Mouse (Mus musculus): ENCODE measurements at regions not wholly inside any gene's neighbourhood (a gene's known extent, or its start where the extent isn't known, plus 50 kb on each side); places are given as distances from the start of the nearest gene placed in this dataset.

DNA sequence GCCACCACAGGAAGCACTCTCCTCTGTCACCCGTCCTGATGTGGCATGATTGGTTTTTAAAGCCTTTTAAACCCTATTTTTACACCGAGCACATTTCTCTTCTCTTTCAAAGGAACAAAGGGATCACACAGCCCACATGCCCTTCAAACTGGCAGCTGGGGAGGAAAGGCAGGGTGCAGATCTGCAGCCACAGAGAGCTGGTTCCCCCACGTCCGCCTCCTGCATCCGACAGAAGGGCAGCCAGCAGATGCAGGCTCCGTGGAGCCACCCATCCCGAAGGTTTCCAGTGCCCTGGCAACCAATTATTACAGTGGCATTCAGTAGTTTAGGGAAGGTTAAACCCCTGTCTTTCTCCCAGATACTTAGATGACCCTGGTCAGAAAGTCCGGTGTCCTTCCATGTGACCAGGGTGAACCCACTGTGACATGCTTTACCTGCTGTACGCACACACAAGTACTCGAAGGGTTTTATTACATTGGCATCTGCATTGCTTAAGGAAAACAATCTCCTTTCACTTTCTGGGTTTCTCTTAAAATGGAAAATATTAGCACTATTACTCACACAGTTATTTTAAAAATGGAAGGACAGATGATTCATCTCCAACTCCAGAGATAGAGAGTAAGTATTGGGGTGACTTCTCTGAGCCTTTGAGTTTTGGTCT lies 156.7 kb upstream of the Ubl3 start:
- H3K27ac ChIP-seq (ENCODE audit: low read depth): no peak overlapping the region
- DNase-seq: no peak
- WGBS (ENCODE audit: insufficient replicate concordance): 39% methylated on average over 10 of the region's 10 CpGs

DNA sequence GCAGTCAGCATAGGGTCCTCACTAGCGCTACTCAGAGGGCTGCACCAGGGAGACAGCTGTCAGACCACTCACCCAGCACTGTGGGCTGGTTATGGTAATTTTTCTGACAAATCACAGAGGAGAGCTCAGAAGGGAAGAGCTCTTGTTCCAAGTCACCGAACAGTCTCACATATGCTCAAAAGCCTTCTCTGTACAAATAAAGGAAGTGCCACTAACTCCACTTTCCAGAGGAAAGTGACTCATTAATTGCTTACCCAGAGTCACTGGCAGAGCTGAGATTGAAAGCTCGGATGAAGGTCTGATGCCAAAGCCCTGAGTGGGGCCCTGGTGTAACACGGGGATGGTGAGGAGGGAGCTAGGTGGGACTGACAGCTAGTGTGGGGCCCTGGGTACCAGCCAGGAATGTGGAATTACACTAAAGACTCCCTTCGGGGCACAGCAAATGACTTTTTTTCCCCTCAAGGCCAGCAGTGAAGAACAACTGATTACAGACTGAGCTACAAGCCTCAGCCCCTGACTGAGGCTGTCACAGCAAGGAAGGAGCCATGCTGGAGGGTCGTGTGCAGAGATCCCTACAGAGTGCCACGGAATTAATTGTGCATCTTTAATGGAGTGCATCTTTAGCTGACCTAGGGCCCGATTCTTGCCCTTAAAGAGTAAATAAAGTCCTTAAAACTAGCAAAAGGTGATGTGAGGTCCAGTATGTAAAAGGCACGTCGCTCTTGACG lies 155.6 kb upstream of the Ubl3 start:
- no peak overlapping the region for H3K4me3 ChIP-seq (ENCODE audit: low read depth, low read length)
- no peak for ATAC-seq
- no peak overlapping the region for H3K4me2 ChIP-seq (ENCODE audit: low read depth, low read length)

More for the DNA sequence above, 156.7 kb upstream of the Ubl3 start:
- no peak for TF ChIP-seq EP300 (IDR thresholded peaks at IDR 0.05; ENCODE audit: low read depth)
- Histone ChIP-seq H3K4me1 (ENCODE audit: insufficient read depth) (no peaks in the 10 kb centered on the region; the same call in 1 of the 2 replicates), H3K27me3 (ENCODE audit: insufficient read depth, low read length) (no peaks in the 10 kb centered on the region), H3K4me2 (ENCODE audit: low read depth, low read length) (no peak overlapping the region), H3K36me3 (replicated peaks; ENCODE audit: insufficient read depth, low read length) (no peaks in the 10 kb centered on the region), H3K4me3 (ENCODE audit: low read depth, low read length) (no peak overlapping the region), H3K9me3 (ENCODE audit: low read length) (no peaks in the 10 kb centered on the region), H3K9ac (replicated peaks) (no peak overlapping the region)
- ATAC-seq: no peak

DNA sequence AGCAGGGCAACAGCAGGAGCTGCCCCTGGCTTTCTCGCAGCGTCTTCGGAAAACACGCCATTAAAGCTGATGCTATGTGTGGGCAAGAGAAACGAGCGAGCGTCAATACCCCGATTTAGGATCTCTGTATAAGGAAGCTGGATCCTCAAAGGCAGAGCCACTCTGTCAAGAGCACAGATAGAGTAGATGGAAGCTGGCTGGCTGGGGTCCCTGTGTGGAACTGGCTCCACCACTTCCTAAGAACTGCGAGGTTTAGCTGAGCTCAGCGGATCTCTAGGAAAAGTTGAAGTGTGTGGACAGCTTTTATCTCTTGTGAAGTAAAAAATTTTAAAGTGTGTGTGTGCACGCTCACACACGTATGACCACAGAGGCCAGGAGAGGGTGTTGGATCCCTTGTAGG lies 154.7 kb upstream of the Ubl3 start:
- Histone ChIP-seq H3K36me3 (replicated peaks; ENCODE audit: insufficient read depth, low read length) (no peaks in the 10 kb centered on the region), H3K9ac (replicated peaks) (no peak overlapping the region), H3K4me1 (ENCODE audit: insufficient read depth) (no peaks in the 10 kb centered on the region; the same call in 1 of the 2 replicates), H3K27me3 (ENCODE audit: insufficient read depth, low read length) (no peaks in the 10 kb centered on the region), H3K27ac (ENCODE audit: low read depth) (no peak overlapping the region), H3K4me3 (ENCODE audit: low read depth, low read length) (no peak overlapping the region), H3K9me3 (ENCODE audit: low read length) (no peaks in the 10 kb centered on the region), H3K4me2 (ENCODE audit: low read depth, low read length) (no peak overlapping the region)
- no peak for ATAC-seq
- WGBS (ENCODE audit: insufficient replicate concordance): 70% methylated on average over 12 of the region's 12 CpGs
- no peak for DNase-seq
- TF ChIP-seq CTCF (IDR thresholded peaks at IDR 0.05; ENCODE audit: low read depth) (no peak), EP300 (IDR thresholded peaks at IDR 0.05; ENCODE audit: low read depth) (no peak)

More for the DNA sequence above, 155.6 kb upstream of the Ubl3 start:
- TF ChIP-seq CTCF (IDR thresholded peaks at IDR 0.05; ENCODE audit: low read depth): no peak
- no peak for TF ChIP-seq EP300 (IDR thresholded peaks at IDR 0.05; ENCODE audit: low read depth)
- no peak overlapping the region for H3K9ac ChIP-seq (replicated peaks)
- H3K4me1 ChIP-seq (ENCODE audit: insufficient read depth): no peaks in the 10 kb centered on the region; the same call in 1 of the 2 replicates
- WGBS (ENCODE audit: insufficient replicate concordance): 36% methylated on average over 11 of the region's 11 CpGs
- peak overlapping the region; percentile 16; the same call in 1 of the 2 replicates for H3K27ac ChIP-seq (ENCODE audit: low read depth)
- no peaks in the 10 kb centered on the region for H3K27me3 ChIP-seq (ENCODE audit: insufficient read depth, low read length)
- H3K9me3 ChIP-seq (ENCODE audit: low read length): no peaks in the 10 kb centered on the region
- no peak for DNase-seq
- H3K36me3 ChIP-seq (replicated peaks; ENCODE audit: insufficient read depth, low read length): no peaks in the 10 kb centered on the region

DNA sequence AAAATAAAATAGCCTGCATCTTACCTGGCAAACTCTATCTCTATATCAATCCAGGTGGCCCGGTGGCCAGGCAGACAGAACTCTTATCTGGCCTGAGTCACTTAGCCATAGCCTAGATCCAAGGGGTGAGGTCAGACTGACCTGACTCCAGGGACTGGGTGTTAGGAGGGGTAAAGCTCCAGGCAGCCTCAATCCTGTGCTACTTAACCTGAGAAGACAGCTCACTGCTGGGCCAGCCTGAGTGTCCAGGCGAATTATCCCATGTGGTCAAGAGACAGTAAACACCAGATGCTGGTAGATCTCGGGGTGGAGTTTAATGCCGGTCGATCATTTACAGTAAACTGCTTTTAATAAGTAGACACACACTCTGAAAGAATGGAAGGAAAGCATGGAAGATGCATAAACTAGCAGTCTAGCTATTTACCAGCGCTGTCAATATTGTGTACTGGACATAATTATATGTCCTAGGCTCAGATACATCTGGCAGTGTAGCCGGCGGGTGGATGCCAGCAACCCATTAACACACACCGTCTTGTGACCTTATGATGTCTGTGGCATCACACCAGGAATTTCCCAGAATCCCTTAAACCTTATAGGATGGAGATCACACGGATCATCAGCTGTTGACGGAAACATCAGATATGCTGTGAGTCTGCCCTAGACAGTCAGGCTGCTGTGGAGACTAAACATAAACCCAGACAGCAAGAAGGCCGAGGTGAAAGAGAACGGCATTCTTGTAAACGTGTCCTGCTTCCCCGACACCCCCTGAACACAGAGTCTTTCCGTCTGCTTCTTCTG lies 153.9 kb upstream of the Ubl3 start:
- Histone ChIP-seq H3K9ac (replicated peaks) (no peak overlapping the region), H3K27ac (ENCODE audit: low read depth) (no peak overlapping the region), H3K4me1 (ENCODE audit: insufficient read depth) (peaks cover 4% of the 10 kb centered on the region; the same call in 1 of the 2 replicates), H3K4me3 (ENCODE audit: low read depth, low read length) (no peak overlapping the region), H3K4me2 (ENCODE audit: low read depth, low read length) (no peak overlapping the region), H3K27me3 (ENCODE audit: insufficient read depth, low read length) (no peaks in the 10 kb centered on the region), H3K36me3 (replicated peaks; ENCODE audit: insufficient read depth, low read length) (no peaks in the 10 kb centered on the region), H3K9me3 (ENCODE audit: low read length) (no peaks in the 10 kb centered on the region)
- ATAC-seq: no peak
- DNase-seq: no peak
- TF ChIP-seq EP300 (IDR thresholded peaks at IDR 0.05; ENCODE audit: low read depth): no peak
- no peak for TF ChIP-seq CTCF (IDR thresholded peaks at IDR 0.05; ENCODE audit: low read depth)
- WGBS (ENCODE audit: insufficient replicate concordance): 80% methylated on average over 16 of the region's 16 CpGs

DNA sequence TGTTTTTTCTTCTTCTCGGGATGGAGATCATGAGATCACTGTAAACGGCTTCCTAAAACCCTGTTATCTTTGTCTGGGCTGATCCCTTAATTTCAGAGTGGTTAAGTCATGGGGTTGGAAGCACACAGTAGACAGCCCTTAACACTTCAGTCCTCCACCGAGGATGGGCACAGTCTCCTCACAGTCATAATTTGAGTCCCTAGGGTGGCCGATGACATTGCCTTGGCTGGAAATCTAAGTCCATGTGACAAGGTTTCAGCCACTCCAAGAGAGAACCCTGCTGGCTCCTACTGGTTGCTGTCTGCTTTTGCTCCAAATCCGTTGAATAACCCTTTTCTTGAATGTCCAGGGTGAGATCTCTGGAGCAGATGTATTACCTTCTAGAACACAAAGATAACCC lies 152.2 kb upstream of the Ubl3 start:
- 54% methylated on average over 5 of the region's 5 CpGs for WGBS (ENCODE audit: insufficient replicate concordance)
- TF ChIP-seq EP300 (IDR thresholded peaks at IDR 0.05; ENCODE audit: low read depth): no peak
- TF ChIP-seq CTCF (IDR thresholded peaks at IDR 0.05; ENCODE audit: low read depth): no peak

DNA sequence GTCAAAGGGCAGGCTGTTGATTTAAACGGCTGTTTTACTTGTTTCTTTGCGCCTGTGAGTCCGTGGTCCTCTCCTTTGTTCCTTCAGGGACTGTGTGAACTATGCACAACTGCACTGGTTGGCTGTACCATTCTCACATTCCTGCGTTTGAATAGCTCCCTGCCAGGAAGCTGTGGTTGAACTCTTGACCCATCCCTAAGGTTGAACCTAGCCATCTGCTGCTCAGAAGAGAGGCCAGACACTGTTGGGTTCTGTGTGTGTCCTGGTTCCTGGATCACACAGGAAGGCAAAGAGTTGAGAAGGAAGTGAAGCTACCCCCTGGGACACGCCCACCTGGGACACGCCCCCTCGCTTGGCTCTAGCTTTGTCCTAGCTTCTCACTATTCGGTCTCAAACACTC lies 149.3 kb upstream of the Ubl3 start:
- Histone ChIP-seq H3K9ac (replicated peaks) (no peak overlapping the region), H3K4me1 (ENCODE audit: insufficient read depth) (peaks cover 9% of the 10 kb centered on the region; the same call in 1 of the 2 replicates), H3K9me3 (ENCODE audit: low read length) (no peaks in the 10 kb centered on the region; the same call in 1 of the 2 replicates), H3K4me2 (ENCODE audit: low read depth, low read length) (no peak overlapping the region), H3K36me3 (replicated peaks; ENCODE audit: insufficient read depth, low read length) (no peaks in the 10 kb centered on the region), H3K4me3 (ENCODE audit: low read depth, low read length) (no peak overlapping the region), H3K27ac (ENCODE audit: low read depth) (no peak overlapping the region), H3K27me3 (ENCODE audit: insufficient read depth, low read length) (no peaks in the 10 kb centered on the region)
- DNase-seq (peak; percentile 38), ATAC-seq (no peak)
- TF ChIP-seq EP300 (IDR thresholded peaks at IDR 0.05; ENCODE audit: low read depth) (no peak), CTCF (IDR thresholded peaks at IDR 0.05; ENCODE audit: low read depth) (no peak)
- 46% methylated on average over 8 of the region's 8 CpGs for WGBS (ENCODE audit: insufficient replicate concordance)

More for the DNA sequence above, 152.2 kb upstream of the Ubl3 start:
- Histone ChIP-seq H3K4me1 (ENCODE audit: insufficient read depth) (peaks cover 7% of the 10 kb centered on the region; the same call in 1 of the 2 replicates), H3K36me3 (replicated peaks; ENCODE audit: insufficient read depth, low read length) (no peaks in the 10 kb centered on the region), H3K27me3 (ENCODE audit: insufficient read depth, low read length) (no peaks in the 10 kb centered on the region), H3K9ac (replicated peaks) (no peak overlapping the region), H3K4me2 (ENCODE audit: low read depth, low read length) (no peak overlapping the region), H3K4me3 (ENCODE audit: low read depth, low read length) (no peak overlapping the region), H3K27ac (ENCODE audit: low read depth) (no peak overlapping the region), H3K9me3 (ENCODE audit: low read length) (no peaks in the 10 kb centered on the region; the same call in 1 of the 2 replicates)
- DNase-seq: no peak
- ATAC-seq: no peak
